Mouse (Mus musculus) thymus, postnatal 0 days (tissue): ENCODE data around the gene Cyp46a1. TPM values are rescaled to one million over a fixed set of nuclear protein-coding genes. Genes with fewer than 3 reads are reported as not detected.

Source experiments
- DNase-seq: peaks from one replicate; pipeline ENCODE4 v3.0.0-alpha.2; 2015; ENCODE audit warnings: low spot score
- polyA plus RNA-seq: library from polyadenylated mRNA; unstranded; fragments of >200 nt; fragmentation: Nextera tagmentation; extraction: Ambion mirVana; gene quantifications from 2 replicates; pipeline ENCODE4 v1.2.1, GENCODE M21; 2015

Cyp46a1 gene
- polyA plus RNA-seq, 1 experiment from 2014 or later = 0.36 TPM

DNA sequence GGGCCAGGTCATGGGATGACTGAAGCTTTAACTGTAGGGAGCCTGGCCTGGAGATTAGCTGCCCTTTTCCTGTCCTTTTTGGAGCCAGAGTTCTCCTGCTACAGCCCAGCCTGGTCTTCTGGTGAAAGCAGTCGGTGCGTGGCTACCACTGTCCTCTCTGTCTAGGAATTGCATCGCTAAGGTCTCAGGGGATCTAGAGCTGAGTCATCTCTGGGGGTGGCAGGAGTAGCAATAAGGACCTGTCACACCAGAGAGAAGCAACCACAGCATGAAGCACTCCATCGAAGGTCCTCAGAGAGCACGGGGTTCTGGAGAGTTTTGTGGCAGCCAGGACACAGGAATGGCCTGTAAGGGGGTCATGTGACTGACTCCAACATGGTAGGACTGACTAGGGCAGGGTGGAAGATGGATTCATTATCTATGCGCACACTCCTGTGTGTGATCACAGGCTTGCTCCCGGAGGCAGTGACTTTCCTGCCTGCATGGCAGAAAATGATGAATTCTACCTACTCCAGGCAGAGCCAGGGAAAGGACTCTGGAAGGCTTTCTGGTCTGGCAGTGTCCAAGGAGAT, 23.6 kb upstream of the Cyp46a1 start:
- DNase-seq = no peak

DNA sequence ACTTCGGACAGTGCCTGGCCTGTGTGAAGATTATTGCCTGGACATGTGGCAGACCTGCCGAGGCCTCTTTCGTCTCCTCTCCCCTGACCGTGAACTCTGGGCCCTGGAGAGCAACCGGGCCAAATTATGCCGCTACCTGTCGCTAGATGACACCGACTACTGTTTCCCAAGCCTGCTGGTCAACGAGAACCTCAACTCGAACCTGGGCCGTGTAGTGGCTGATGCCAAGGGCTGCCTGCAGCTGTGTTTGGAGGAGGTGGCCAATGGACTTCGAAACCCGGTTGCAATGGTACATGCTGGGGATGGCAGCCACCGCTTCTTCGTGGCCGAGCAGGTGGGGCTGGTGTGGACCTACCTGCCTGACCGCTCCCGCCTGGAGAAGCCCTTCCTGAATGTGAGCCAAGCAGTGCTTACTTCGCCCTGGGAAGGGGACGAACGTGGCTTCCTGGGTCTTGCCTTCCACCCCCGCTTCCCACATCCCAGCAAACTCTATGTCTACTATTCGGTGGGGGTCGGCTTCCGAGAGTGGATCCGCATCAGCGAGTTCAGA, 22.4 kb upstream of the Cyp46a1 start:
- no peak for DNase-seq

DNA sequence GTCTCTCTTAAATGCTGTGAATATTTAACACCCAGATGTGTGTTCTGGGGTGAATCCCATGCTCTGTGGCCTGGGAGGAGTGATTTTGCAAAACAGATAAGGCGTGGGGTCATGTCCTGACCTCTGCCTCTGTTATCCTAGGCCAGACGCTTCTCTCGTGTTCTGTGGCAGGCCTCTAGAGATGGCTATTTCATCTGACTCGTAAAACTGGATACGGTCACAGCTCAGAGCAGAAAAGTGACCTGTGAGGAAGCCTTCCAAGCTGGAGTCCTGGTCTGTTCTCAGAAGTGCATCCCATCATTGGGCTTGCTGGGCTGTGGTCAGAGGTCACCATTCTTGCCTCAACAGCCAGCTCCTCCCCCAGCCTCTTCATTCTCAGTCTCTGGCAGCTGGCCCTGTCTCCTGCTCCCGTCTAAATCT, 21.7 kb upstream of the Cyp46a1 start:
- no peak for DNase-seq

DNA sequence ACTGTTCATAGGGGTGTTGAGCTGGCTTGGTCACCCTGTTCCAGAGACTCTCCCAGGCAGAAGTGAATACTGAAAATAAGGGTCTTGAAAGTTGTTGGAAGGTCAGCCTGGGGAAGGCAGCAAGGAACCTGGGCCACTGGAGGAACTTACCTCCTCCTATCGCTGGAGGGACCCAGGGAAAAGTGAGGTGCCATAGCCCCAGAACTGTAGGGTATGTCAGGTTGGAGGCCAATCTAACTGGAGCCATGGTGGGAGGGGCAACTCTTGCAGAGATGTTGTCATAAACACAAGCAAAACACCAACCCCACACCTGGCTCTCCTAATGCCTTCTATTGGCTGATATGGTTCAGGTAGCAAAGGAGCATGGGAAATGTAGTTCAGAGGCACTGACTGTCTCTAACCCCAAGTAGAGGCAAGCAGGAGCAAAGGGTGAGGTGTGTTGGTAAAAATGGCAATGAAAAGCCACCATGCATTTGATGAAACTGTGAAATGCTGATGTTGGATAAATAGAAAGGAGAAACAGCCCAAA, 20.9 kb upstream of the Cyp46a1 start:
- no peak for DNase-seq

DNA sequence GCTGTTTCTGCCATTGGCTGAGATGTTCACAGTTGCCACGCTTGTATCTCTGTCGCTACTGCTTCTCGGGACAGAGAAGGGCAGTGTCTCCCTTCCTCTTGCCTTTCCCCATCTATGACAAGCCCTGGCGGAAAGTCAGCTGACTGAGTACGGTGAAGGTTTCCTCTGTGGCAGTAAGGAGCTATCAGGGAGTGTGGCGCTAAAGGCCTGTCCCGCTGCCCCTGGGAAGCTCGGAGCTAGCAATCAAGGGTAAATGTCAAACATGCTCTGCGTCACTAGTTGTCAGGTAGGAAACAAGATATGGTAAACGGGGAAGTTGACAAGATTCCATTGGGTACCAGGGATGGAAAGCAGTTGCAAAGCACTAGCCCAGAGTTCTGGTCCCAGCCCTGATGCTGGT, 18.4 kb upstream of the Cyp46a1 start:
- no peak for DNase-seq

DNA sequence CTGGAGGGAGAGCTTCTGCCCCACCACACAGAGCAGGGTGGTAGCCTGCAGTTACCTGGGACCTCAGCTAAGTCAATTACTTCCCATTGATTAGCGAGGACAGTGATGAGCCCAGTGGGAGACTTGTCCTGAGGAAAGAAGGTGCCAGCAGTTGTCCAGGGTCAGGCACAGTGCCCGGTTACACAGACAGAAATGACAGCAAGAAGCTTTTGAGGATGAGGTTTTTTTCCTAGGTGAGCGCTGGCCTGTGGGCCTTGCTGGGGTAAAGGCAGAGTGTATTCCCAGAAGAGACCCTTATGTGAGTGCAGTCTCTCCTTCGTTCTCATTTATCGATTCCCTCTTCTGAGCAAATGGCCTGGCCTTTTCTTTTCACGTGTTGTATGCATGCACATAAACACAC, 17.5 kb upstream of the Cyp46a1 start:
- DNase-seq = no peak

DNA sequence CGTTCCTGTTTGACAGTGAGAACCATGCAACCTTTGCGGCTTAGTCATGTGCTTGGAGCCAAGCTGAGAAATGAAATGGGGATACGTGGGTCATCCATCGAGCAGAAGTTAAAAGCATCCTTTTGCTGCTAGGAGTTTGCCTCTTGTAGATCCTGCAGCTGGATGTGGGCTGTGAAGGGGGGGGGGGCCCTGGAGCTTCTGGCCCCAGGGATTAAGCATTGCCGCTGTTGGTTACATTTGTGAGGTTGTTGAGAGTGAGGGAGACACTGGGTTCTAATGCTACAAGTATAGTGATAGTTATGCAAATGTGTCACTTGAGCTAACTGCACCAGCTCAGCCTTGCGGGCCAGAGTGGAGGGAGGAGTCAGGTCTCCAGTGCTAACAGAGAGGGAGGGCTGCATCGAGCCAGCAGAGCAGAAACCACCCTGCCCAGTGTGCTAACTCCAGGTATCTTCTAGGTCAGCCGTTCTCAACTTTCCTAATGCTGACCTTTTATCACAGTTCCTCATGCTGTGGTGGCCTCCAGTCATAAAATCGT, 16.9 kb upstream of the Cyp46a1 start:
- no peak for DNase-seq

DNA sequence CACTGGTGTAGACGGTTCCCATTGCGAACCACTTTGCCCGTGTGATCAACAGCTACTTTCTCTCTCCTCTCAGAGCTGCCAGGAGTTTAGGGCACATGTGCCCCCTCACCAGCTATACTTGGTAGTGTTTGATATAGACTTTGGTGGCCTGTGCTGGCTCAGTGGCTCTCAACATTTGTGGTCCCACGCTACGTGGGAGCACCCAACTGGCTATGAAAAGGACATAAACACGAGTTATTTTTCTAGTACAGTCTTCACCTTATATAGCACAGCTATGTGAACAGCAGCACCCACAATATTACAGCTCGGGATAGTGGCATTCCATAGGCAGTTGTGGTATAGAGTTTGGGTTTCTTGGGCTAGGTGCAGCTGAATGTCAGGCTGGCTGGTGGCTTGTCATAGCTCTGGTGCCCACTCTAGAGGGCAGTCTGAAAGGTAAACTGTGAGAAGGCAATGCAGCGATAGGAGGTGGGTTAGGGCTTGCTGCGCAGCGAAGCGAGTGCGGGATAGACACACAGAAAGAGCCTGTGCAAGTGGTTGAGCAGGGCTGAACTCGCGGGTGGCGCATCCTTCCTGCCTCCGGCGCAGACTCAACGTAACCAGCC, 16.3 kb upstream of the Cyp46a1 start:
- no peak for DNase-seq

DNA sequence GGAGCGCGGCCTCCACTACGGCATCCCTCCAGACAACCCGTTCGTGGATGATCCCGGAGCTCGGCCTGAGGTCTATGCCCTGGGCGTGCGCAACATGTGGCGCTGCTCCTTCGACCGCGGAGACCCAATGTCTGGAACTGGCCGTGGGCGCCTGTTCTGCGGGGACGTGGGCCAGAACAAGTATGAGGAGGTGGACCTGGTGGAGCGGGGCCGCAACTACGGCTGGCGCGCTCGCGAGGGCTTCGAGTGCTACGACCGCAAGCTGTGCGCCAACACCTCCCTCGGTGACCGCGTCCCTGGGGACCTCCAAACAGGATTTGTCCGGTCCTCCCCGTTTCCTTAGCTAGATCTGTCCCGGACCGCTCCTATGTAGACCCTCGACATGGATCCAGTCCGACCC, 15.7 kb upstream of the Cyp46a1 start:
- DNase-seq = no peak

DNA sequence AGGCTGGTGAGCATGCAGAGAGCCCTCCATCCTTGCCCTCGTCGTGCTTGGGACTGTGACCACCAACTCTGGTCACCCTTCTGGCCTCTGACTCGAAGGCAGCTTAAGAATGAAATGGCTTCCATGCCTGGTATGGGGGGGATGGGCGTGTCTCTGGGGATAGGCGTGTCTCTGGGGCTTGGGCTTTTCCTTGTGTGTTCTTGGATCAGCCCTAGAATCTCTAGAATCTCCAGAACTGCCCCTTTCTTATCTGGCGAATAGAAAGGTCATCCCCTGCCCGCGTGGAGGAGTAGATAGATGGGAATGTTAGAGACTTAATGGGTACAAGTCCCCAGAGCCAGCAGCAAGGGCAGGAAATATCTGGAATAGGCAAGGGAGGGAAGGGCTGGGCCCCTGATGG, 14.1 kb upstream of the Cyp46a1 start:
- no peak for DNase-seq

DNA sequence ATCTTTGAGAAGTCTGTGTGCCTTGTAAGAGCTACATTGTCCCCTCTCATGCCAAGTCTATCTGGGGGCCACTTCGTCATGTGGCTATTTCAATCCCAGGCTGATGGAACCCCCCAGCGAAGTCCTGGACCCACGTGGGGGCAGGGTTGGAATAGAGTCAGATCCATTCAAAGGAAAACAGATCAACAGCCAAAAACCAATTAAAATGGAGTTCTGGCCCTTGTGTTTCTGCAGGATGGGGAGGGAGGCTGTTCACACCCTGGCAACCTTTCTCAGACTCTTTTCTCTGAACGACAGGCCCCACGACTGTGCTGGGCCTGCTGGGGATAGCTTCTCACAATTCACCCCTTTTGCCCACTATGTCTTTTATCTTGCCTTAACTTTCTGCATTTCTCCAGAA, 7.8 kb upstream of the Cyp46a1 start:
- DNase-seq = no peak

DNA sequence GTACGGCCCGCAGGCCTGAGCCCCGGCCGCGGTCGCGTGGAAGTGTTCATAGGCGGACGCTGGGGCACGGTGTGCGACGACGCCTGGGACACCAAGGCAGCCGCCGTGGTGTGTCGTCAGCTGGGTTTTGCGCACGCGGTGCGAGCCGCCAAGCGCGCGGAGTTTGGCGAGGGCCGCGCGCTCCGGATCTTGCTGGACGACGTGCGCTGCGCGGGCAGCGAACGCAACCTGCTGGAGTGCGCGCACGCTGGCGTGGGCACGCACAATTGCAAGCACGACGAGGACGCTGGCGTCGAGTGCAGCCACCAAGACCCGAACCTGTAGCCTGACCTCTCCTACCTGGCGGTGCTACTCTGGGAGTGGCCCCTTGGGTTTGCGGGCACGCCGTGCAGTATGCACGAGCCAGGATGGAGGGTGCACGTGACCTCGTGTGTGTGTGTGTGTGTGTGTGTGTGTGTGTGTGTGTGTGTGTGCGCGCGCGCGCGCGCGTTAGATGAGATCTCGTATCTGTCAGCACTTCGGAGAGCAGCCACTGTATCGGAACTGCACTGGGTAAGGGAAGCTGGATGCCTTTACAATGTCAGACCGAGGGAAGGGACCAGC, 6.2 kb upstream of the Cyp46a1 start:
- peak; percentile 13 for DNase-seq

DNA sequence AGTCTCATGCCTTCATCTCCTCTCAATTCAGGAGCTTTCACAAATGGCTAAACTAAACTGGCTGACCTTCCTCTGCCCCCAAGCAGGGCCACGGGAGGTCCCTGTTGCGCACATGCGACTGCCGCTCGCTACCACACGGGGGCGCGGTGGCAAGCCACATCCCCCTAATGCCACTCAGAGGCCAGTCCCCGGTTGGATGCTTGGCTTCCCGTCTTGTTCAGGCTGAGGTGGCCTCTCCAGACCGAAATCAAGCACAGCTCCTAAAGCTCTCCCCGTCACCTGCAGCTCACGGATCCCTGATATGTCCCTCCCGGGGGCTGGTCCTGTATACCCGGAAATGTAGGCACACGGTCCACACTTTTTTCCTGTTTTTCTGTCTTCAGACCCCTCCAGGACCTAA, 1.1 kb upstream of the Cyp46a1 start:
- peak; percentile 76 for DNase-seq

DNA sequence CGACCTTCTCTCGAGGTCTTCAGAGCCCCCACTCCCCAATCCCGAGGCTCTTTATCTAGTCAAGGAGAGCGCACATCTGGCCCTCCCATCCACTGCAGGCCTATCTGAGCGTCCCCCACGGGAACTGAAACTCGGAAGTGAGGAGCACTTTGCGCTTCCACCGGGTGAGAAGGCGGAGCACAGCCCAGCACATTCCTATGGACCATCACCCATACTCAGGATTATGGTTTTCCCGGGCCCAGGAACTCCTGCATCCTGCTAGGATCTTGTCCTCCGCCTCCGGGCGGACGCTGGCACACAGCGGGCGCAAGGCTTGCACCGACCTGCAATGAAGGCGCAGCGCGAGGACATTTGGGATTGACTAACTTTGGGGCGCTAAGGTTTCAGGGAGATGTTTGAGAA, 699 bp upstream of the Cyp46a1 start:
- no peak for DNase-seq

DNA sequence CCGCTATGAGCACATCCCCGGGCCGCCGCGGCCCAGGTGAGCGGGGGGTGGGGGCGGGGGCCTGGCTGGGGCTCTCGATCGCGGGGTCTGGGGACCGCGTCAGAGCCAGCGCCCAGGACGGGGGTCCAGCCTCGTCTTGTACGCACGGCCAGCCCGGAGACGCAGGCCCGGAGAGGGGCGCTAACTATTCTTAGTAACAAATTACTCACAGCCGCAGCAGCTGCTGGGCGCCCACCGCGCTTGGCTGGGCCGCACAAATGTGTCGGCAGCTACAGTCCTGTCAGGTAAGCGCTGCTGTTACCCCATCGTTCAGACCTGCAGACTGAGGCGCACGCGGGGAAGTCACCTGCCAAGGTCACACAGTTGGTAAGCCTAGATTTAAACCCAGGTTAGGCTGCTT, 348 bp downstream of the Cyp46a1 start:
- DNase-seq = no peak

DNA sequence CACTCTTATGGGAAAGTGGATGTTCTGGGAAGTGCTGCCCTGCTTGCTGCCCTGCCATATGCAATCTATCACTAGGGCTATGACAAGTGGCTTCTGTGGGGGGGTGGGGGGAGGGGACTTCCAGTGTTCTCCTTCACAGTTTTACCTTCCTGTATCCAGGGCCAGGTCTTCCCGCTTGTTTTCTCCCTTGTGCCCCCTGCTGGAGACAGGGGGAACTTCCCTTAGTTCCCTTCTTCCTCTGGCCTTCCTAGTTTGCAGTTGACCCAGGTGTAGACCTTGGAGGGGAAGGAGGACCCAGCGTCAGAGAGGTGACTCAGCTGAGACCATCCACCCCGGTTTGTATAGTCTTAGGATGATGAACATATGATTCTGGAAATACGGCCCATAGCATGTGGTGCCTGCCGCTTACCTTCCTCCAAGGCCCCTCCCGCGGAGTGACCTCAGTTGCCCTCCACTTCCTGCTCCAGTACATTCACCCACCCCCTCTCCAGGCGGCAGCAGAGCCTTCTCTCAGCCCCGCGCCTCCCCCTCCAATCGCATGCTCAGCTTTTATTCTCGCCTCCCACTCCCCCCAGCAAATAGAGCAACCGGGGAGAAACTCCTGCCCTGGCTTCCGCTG, 4.5 kb downstream of the Cyp46a1 start:
- peak; percentile 39 for DNase-seq

DNA sequence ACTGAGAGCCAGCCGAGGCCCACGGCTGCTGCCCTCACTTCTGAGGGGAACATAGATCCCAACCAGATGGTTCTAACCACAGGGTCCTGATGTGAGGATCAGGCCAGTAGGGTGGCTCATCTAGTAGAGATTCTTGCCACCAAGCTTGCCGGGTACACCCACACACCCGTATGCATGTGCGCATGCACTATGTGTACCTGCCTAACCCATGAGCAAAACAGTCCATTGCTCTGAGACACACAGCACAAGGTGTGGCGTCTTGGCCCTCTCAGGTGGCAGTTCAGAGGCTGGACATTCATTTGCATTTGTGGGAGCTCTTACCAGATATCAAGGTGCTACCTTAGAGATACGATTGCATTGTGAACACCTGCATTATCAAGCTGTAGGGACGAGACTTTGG, 14.0 kb downstream of the Cyp46a1 start:
- DNase-seq = no peak

DNA sequence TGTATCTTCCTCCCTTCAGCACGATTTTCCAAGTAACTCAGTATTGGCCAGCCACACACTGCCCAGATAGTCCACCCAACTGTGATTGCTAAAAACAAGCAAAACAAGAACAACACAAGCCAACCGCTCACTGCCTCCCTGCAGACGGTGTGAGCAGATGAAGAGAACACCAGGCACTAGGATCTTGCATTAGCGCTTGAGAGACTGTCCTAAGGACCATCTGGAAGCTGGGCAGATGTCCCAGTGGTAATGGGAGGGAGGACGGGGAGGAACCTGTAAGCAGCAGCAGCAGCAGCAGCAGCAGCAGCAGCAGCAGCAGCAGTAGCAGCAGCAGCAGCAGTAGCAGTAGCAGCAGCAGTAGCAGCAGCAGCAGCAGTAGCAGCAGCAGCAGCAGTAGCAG, 14.8 kb downstream of the Cyp46a1 start:
- DNase-seq = no peak

DNA sequence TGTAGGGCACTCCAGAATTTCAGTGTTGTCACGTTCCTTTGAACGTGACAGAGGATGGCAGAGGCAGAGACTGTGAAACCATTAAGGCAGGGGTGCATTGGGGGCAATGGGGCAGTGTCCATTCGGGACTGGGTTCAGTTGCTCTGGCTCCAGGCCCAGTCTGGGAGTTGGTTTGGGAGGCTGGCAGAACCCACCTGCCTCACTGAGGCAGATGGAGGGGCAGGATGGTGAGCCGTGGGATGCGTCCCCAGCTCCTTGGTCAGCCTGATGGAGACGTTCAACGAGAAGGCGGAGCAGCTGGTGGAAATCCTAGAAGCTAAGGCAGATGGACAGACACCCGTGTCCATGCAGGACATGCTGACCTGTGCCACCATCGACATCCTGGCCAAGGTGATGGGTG, 16.8 kb downstream of the Cyp46a1 start:
- DNase-seq = no peak

DNA sequence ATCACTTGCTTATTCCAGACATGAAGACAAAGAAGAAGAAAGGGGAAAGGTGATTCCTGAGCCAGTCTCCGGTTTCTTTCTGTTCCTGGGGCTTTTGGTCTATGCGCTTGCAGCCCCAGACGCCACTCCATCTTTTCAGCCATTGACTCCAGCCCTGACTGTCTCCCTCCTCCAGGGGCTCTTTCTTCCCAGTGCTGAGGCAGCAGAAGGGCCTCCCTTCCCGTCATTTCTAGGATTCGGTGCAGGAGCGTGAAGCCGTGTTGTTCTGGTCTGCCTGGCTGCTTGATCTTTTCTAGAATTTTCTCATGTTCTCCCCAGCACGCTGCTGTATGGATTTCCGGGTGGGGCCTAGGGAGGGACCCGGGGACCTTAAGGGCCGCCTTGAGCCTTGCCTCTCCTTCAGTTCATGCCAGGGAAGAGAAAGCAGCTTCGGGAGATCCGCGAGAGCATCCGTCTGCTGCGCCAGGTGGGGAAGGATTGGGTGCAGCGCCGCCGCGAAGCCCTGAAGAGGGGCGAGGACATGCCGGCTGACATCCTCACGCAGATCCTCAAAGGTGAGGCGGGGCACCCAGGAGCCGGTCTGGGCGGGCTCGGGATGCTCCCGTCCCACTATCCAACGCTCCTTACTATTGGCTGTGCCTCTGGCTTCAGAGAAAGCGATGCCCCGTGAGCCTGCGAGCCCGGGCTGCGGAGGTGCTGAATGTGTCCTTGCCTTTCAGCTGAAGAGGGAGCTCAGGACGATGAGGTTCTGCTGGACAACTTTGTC, 18.4 kb downstream of the Cyp46a1 start:
- DNase-seq = no peak

DNA sequence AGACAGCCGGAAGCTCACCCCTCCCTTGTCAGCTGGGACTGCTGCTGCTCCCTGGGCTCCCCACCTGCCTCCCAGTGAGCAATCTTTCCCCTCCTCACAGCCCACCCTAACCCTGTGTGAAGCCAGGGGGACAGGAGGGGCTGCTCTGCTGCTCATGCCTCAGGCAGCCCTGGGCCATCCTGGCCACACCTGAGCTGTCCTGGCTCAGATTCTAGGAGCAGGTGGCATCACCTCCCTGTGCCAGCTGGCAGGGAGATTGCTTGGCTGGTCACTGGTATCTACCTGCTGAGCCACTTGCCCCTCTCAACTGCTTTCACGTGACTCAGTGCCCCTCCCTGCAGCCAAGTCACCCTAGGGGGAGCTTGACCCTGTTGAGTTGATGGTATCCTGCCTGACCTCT, 20.1 kb downstream of the Cyp46a1 start:
- DNase-seq = no peak
